Mouse (Mus musculus): ENCODE data around the gene Por. TPM values are rescaled to one million over a fixed set of nuclear protein-coding genes. Genes with fewer than 3 reads are reported as not detected.

The Por gene
- polyA plus RNA-seq, 1 experiment from 2014 or later = 86.0 TPM

GRCm38 (mm10) chr5:135642686-135643551 lies 26.9 kb upstream of the Por start:
- Histone ChIP-seq H3K4me2 (replicated peaks) (no peak overlapping the region), H3K9ac (no peak overlapping the region), H3K4me1 (replicated peaks) (no peaks in the 10 kb centered on the region), H3K9me3 (no peaks in the 10 kb centered on the region), H3K4me3 (replicated peaks) (no peak overlapping the region), H3K36me3 (0 out of 2 replicates have a peak, but pooled peaks cover 4% of the 10 kb centered on the region), H3K27ac (no peak overlapping the region), H3K27me3 (replicated peaks) (no peaks in the 10 kb centered on the region)
- ATAC-seq = no peak
- 82% methylated on average over 10 of the region's 10 CpGs for WGBS

- no peak for ATAC-seq
- H3K4me1 ChIP-seq (replicated peaks) = no peaks in the 10 kb centered on the region
- H3K4me2 ChIP-seq (replicated peaks) = no peak overlapping the region
- no peaks in the 10 kb centered on the region for H3K9me3 ChIP-seq
- no peak overlapping the region for H3K4me3 ChIP-seq (replicated peaks)
- no peak overlapping the region for H3K9ac ChIP-seq
- 100% methylated on average over 1 of the region's 1 CpGs for WGBS
- H3K27me3 ChIP-seq (replicated peaks) = no peaks in the 10 kb centered on the region
- H3K27ac ChIP-seq = no peak overlapping the region
- H3K36me3 ChIP-seq = 0 out of 2 replicates have a peak, but pooled peaks cover 4% of the 10 kb centered on the region
Observed at GRCm38 (mm10) chr5:135643552-135643842, 26.3 kb upstream of the Por start.

DNA sequence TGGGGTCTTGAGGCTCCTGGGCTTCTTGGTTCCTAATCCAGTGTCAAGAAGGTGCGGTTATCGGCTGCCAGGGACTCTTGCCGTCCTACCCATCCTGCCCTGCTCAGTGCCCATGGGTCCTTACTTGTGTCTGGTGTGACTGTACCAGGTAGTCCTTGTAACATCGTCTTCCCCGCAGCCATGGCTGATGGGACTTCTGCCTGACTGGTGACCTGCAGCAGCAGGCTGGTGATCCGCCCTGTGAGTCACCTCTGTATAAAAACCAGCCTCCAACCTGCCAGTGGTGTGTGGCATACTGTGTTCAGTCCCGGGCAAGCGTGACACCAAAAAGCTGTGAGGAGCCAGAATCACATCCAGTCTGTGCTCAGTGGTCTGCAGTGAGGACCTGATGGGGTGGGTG lies 26.0 kb upstream of the Por start:
- WGBS = 92% methylated on average over 8 of the region's 8 CpGs
- no peak overlapping the region for H3K4me3 ChIP-seq (replicated peaks)
- no peaks in the 10 kb centered on the region for H3K27me3 ChIP-seq (replicated peaks)
- ATAC-seq = no peak
- no peak overlapping the region for H3K4me2 ChIP-seq (replicated peaks)
- H3K9ac ChIP-seq = no peak overlapping the region
- H3K9me3 ChIP-seq = no peaks in the 10 kb centered on the region
- H3K4me1 ChIP-seq (replicated peaks) = no peaks in the 10 kb centered on the region
- H3K36me3 ChIP-seq = 0 out of 2 replicates have a peak, but pooled peaks cover 4% of the 10 kb centered on the region
- no peak overlapping the region for H3K27ac ChIP-seq

- H3K4me3 ChIP-seq (replicated peaks) = no peak overlapping the region
Observed at GRCm38 (mm10) chr5:135645330-135645729, 24.5 kb upstream of the Por start.

DNA sequence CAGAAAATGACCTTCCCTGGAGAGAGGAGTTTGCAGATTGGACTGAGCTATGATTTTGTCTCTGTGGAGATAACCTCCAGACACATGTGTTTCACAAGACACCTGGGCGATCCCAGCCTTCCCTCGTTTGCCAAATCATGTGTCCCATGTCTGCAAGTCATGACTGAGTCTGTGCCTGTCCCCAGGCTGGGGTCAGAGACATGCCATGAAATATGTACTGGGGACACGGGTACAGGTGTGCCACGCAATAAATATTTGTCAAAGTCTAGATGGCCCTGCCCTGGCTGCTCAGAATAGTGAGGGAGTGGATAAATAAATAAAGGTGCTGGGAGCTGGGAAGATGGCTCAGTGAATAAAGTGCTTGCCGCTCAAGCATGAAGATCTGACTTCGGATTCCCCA lies 23.8 kb upstream of the Por start:
- Histone ChIP-seq H3K4me1 (replicated peaks) (no peaks in the 10 kb centered on the region), H3K36me3 (0 out of 2 replicates have a peak, but pooled peaks cover 4% of the 10 kb centered on the region), H3K9ac (no peak overlapping the region), H3K27ac (no peak overlapping the region), H3K27me3 (replicated peaks) (no peaks in the 10 kb centered on the region), H3K9me3 (no peaks in the 10 kb centered on the region), H3K4me2 (replicated peaks) (no peak overlapping the region), H3K4me3 (replicated peaks) (no peak overlapping the region)
- ATAC-seq = peak; percentile 48; the same call in 1 of the 2 replicates
- WGBS = 72% methylated on average over 6 of the region's 6 CpGs

More at GRCm38 (mm10) chr5:135645330-135645729, 24.5 kb upstream of the Por start:
- no peak for ATAC-seq
- no peak overlapping the region for H3K4me2 ChIP-seq (replicated peaks)
- 0 out of 2 replicates have a peak, but pooled peaks cover 4% of the 10 kb centered on the region for H3K36me3 ChIP-seq
- no peaks in the 10 kb centered on the region for H3K27me3 ChIP-seq (replicated peaks)
- no peak overlapping the region for H3K9ac ChIP-seq
- 90% methylated on average over 5 of the region's 5 CpGs for WGBS
- H3K9me3 ChIP-seq = no peaks in the 10 kb centered on the region
- H3K27ac ChIP-seq = no peak overlapping the region
- no peaks in the 10 kb centered on the region for H3K4me1 ChIP-seq (replicated peaks)

- H3K4me3 ChIP-seq (replicated peaks) = no peak overlapping the region
- no peaks in the 10 kb centered on the region for H3K4me1 ChIP-seq (replicated peaks)
- no peaks in the 10 kb centered on the region for H3K36me3 ChIP-seq
- WGBS = 81% methylated on average over 9 of the region's 9 CpGs
- H3K4me2 ChIP-seq (replicated peaks) = no peak overlapping the region
- no peak overlapping the region for H3K27ac ChIP-seq
- H3K27me3 ChIP-seq (replicated peaks) = no peaks in the 10 kb centered on the region
- no peaks in the 10 kb centered on the region for H3K9me3 ChIP-seq
- H3K9ac ChIP-seq = no peak overlapping the region
- ATAC-seq = no peak
Observed at GRCm38 (mm10) chr5:135648461-135649308, 21.1 kb upstream of the Por start.

DNA sequence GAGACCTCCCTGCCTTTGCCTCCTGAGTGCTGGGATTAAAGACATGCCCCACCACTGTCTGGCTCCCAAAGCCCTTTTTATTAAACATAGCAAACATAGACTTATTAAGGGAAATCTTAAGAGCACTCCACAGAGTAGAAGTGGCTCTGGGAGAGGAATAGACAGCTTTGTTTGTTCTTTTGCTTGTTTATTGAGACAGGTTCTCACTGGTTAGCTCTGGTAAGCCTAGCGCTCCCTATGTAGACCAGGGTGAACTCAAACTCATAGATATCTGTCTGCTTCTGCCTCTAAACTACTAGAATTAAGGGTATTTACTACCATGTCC lies 20.6 kb upstream of the Por start:
- no peak overlapping the region for H3K4me3 ChIP-seq (replicated peaks)
- H3K9me3 ChIP-seq = no peaks in the 10 kb centered on the region
- no peak overlapping the region for H3K4me2 ChIP-seq (replicated peaks)
- no peaks in the 10 kb centered on the region for H3K4me1 ChIP-seq (replicated peaks)
- no peak overlapping the region for H3K27ac ChIP-seq
- no peaks in the 10 kb centered on the region for H3K27me3 ChIP-seq (replicated peaks)
- no peaks in the 10 kb centered on the region for H3K36me3 ChIP-seq
- no peak overlapping the region for H3K9ac ChIP-seq
- ATAC-seq = no peak
- WGBS = 87% methylated on average over 1 of the region's 1 CpGs

- WGBS = 76% methylated on average over 3 of the region's 3 CpGs
Observed at GRCm38 (mm10) chr5:135651536-135651935, 18.3 kb upstream of the Por start.

GRCm38 (mm10) chr5:135653209-135653608 lies 16.6 kb upstream of the Por start:
- H3K4me1 ChIP-seq (replicated peaks) = no peaks in the 10 kb centered on the region
- H3K9me3 ChIP-seq = no peaks in the 10 kb centered on the region
- H3K27ac ChIP-seq = no peak overlapping the region
- no peak overlapping the region for H3K4me2 ChIP-seq (replicated peaks)
- H3K36me3 ChIP-seq = no peaks in the 10 kb centered on the region
- no peaks in the 10 kb centered on the region for H3K27me3 ChIP-seq (replicated peaks)
- 74% methylated on average over 2 of the region's 2 CpGs for WGBS
- no peak for ATAC-seq
- H3K9ac ChIP-seq = no peak overlapping the region
- H3K4me3 ChIP-seq (replicated peaks) = no peak overlapping the region

More at GRCm38 (mm10) chr5:135651536-135651935, 18.3 kb upstream of the Por start:
- Histone ChIP-seq H3K27me3 (replicated peaks) (no peaks in the 10 kb centered on the region), H3K9ac (no peak overlapping the region), H3K27ac (no peak overlapping the region), H3K9me3 (no peaks in the 10 kb centered on the region), H3K36me3 (no peaks in the 10 kb centered on the region), H3K4me1 (replicated peaks) (no peaks in the 10 kb centered on the region), H3K4me3 (replicated peaks) (no peak overlapping the region), H3K4me2 (replicated peaks) (no peak overlapping the region)
- ATAC-seq = no peak

- ATAC-seq = no peak
- Histone ChIP-seq H3K4me3 (replicated peaks) (no peak overlapping the region), H3K9ac (no peak overlapping the region), H3K4me1 (replicated peaks) (no peaks in the 10 kb centered on the region), H3K9me3 (no peaks in the 10 kb centered on the region), H3K27ac (no peak overlapping the region), H3K36me3 (no peaks in the 10 kb centered on the region), H3K27me3 (replicated peaks) (no peaks in the 10 kb centered on the region), H3K4me2 (replicated peaks) (no peak overlapping the region)
- WGBS = 70% methylated on average over 5 of the region's 5 CpGs
Observed at GRCm38 (mm10) chr5:135656046-135656445, 13.8 kb upstream of the Por start.

DNA sequence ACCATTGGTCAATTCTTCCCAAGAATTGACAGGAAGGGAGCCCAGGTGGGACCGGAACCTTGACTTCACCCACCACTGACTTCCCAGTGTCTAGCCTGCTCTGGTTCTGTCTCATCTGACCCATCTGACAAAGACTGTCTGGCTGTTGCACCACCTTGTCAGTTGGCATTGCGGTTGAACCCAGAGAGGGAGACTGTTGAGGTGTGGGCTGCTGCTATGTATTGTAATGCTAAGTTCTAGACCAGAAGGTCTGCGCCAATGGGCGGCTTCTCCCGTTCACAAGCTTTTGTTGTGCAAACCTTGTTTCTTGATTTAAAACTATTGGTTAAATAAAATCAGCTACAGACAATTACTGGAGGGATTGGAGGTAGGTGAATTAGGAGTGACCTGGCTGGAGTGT lies 12.7 kb upstream of the Por start:
- Histone ChIP-seq H3K4me2 (replicated peaks) (no peak overlapping the region), H3K4me3 (replicated peaks) (no peak overlapping the region), H3K27ac (no peak overlapping the region), H3K4me1 (replicated peaks) (no peaks in the 10 kb centered on the region), H3K36me3 (no peaks in the 10 kb centered on the region), H3K27me3 (replicated peaks) (no peaks in the 10 kb centered on the region), H3K9ac (no peak overlapping the region), H3K9me3 (no peaks in the 10 kb centered on the region)
- 88% methylated on average over 5 of the region's 5 CpGs for WGBS
- no peak for ATAC-seq

DNA sequence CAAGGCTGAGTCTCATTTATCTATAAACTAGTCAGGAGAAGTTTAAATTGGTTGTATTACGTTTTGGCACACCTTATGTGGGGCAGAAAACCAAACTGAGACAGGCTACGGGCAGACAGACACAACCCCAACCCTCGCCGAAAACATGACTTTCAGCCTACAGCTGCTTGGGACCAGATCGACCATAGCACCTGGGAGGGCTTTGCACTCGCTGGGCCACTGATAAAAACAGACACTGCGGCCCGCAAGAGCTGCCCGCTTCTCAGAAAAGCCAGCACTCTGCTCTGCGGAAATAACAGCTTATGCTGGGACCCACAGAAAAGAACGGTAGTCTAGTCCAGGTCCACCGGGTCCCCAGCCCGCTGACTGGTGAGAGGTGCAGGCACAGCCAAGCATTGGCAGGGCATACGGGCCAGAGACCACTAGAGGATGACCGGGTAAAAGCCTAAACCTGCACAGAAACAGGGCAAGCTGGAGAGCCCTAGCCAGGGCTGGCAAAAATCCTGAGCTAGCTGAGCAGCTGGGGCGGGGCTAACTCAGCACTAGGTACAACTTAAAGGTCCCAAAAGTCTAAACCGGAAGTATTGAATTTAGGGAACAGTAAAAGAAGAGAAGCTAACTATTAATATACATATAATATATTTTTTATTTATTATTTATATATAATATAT lies 12.0 kb upstream of the Por start:
- Histone ChIP-seq H3K4me3 (replicated peaks) (no peak overlapping the region), H3K4me1 (replicated peaks) (no peaks in the 10 kb centered on the region), H3K9me3 (no peaks in the 10 kb centered on the region), H3K9ac (no peak overlapping the region), H3K36me3 (no peaks in the 10 kb centered on the region), H3K4me2 (replicated peaks) (no peak overlapping the region), H3K27ac (no peak overlapping the region), H3K27me3 (replicated peaks) (no peaks in the 10 kb centered on the region)
- no peak for ATAC-seq
- WGBS = 51% methylated on average over 17 of the region's 17 CpGs

Measured in intestine, embryonic 15.5 days (tissue).